Mouse (Mus musculus) heart, postnatal 36 days (tissue): Measurements from ENCODE around the gene Lamc1. TPM values are rescaled to one million over a fixed set of nuclear protein-coding genes. Genes with fewer than 3 reads are reported as not detected.
"Not testable (repeated sequence)": the region's sequence is repeated elsewhere in the genome, so short reads cannot be mapped to it uniquely, and the experiment has no call there.

ENCODE experiments used
- DNase-seq, 2 experiments: peaks; one replicate each; pipeline ENCODE4 v3.0.0; 2021 to 2022
- intact Hi-C: fragments of 180-260 bp; cut with DNase I; formaldehyde crosslinking; loops from one replicate; pipeline ENCODE4 v1.15.1; 2025
- total RNA-seq, 2 experiments: library from RNA; stranded (reverse); gene quantifications; 2 replicates each; pipeline ENCODE4 v1.2.3; 2021

The Lamc1 gene
- 100 to 1,000 TPM; 139 to 176 TPM for total RNA-seq

DNA sequence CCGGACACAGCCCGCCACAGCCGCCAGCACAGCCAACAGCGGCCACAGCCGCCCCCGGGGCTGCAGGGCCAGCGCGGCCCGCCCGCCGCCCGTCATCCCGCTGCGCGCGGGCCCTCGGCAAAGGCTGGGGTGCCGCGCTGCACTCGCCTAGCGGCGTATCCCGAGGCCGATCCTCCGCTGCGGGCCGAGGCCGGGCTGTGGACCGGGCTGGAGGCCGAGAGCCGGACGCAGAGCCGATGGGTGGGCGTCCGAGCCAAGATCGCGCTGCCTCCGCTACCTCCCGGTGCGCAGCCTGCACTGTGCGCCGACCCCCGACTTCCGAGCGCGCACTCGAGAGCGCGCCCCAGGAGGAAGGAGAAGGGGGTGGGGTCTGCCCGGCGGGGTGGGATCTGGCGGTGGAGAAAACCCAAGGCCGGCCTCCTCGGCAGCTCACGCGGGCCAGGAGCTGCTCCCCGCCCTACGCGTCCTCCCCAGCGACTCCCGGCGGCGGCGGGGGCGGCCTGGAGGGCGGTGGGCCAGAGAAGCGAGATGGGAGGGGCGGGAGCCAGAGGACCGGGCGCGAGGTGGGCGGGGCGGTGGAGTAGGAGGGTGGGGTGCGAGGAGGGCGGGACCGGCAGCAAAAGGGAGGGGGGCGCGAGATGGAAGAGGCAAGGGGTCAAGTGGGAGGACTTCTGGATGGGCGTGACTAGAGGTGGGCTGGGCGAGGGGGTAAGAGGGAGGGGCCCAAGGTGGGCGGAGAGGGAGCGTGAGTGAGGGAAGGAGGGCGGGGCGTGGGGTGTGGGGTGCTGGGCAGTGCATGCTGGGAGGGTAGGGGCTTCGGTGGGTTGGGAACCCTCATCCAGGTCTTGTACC lies at the start of gene Lamc1:
Gene Lamc1 (minus strand): TSS at position 343 of the 852 bp plus-strand sequence.
- intact Hi-C loops, result loop anchor here (1.0 to 5.0 kb wide), 4 partner anchors 13 to 230 kb away; no protein-coding TSS in a partner anchor
- peak; percentile 89 to 91 for DNase-seq

DNA sequence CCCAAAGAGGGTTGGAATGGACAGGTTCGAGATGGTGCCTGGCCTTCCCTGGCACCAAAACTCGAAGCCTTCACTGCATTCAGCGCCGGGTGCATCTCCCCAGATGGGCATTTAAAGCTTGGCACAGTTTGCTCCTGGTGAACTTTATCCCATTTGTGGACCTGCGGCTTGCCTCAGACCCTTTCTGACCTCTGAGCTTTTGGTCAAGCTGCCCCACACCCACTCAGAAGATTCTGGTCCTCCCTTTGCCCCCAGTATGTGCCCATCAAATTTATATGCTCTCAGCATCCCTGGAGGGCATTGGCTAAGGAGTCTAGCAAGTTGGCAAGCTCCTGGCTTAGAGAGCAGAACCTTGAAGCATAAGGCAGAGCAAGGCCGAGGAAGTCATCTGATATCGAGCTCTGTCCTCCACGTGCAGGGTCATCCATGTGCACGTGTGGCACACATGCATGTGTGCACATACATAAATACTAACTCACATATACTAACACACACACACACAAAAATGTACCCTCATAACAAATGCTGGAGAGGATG lies 48.2 kb upstream of the Lamc1 start:
- DNase-seq, result no peak
- intact Hi-C loops, result loop anchor here (2.0 to 10.0 kb wide), 3 partner anchors 24 to 476 kb away; partner anchors contain the start of gene Smg7

DNA sequence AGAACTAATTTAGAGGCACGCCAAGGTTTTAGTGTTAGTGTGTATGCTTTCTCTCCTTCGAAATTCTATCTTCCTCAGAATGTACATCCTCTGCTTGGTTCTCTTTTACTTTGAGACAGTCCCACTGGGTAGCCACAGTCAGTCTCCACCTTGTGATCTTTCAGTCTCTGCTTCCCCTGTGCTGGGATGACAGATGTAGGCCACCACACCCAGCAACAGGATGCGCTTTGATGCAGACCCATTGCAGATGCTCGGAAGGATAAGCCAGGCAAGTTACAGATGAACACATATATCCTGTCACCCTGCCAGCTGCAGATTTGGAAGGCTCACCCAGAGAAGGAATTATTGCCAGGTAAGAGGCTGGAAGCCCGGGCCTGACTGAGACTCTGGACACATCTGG lies 47.2 kb upstream of the Lamc1 start:
- intact Hi-C loops, result loop anchor here (2.0 to 10.0 kb wide), 4 partner anchors 23 to 585 kb away; partner anchors contain the start of gene Smg7
- no peak for DNase-seq

GRCm38 (mm10) chr1:153378587-153378986 lies 46.0 kb upstream of the Lamc1 start:
- intact Hi-C loops, result loop anchor here (10.0 kb wide), 1 partner anchor 584 kb away; no protein-coding TSS in a partner anchor
- no peak for DNase-seq

- DNase-seq, result no peak
- intact Hi-C loops, result loop anchor here (10.0 kb wide), 1 partner anchor 582 kb away; no protein-coding TSS in a partner anchor
Measured at GRCm38 (mm10) chr1:153376446-153376845, 43.9 kb upstream of the Lamc1 start.

- intact Hi-C loops, result loop anchor here (10.0 kb wide), 1 partner anchor 579 kb away; no protein-coding TSS in a partner anchor
- DNase-seq, result no peak
Measured at GRCm38 (mm10) chr1:153374136-153374535, 41.5 kb upstream of the Lamc1 start.

DNA sequence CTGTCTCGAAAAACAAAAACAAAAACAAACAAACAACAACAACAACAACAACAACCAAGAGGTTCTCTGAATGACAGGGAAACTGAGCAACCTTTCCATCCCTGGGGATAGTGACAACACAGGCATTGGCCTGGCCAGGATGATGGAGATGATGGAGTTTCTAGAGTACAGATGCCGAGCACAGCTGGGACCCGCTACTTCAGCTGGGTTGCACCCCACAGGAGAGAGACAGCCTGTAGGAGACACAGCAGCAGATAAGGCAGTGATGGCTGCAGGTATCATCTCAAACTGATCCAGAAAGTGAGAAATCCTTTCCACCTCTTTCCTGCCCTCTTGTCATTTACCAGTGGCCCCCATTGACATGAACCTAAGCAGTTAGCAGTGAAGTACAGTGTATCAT lies 39.3 kb upstream of the Lamc1 start:
- intact Hi-C loops, result loop anchor here (10.0 kb wide), 1 partner anchor 577 kb away; no protein-coding TSS in a partner anchor
- no peak for DNase-seq

DNA sequence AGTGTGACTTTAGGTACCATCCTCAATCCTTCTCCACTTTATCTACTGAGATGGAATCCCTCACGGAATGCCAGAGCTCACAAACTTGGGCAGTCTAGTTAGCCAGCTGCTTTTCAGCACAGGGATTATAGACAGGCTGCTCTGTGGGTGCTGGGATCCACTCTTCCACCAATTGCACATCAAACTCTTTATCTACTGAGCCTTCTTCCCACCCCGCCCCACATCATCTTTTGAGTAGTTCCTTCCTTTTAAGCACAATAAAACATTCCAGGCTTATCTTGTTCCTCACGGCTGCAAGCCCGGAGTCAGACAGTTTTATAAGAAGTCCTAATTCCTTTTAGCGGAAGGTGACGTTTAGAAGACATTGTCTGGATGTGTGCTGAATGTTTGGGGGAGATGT lies 36.4 kb upstream of the Lamc1 start:
- intact Hi-C loops, result loop anchor here (2.0 kb wide), 1 partner anchor 16 kb away; no protein-coding TSS in a partner anchor

DNA sequence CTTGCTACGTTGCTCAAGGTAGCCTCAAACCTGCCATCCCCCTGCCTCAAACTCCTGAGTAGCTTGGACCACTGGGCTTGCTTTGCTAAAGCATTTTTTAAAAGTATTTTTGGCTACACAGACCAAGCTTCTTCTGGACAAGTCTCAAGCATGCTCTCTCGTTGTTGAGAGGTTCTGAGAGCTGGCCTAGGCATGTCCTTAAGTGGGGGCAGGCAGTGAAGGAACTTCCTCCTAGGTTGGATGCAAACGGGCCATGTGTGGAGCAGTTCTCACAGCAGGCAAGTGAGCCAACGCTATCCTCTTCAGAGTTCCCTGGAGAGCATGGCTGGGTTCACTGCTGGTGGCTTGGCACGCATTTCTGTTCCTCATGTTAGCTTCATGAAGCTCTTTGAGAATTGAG lies 34.5 kb upstream of the Lamc1 start:
- DNase-seq, result no peak
- intact Hi-C loops, result no loop called here

More for the DNA sequence above, 36.4 kb upstream of the Lamc1 start:
- DNase-seq, result no peak

DNA sequence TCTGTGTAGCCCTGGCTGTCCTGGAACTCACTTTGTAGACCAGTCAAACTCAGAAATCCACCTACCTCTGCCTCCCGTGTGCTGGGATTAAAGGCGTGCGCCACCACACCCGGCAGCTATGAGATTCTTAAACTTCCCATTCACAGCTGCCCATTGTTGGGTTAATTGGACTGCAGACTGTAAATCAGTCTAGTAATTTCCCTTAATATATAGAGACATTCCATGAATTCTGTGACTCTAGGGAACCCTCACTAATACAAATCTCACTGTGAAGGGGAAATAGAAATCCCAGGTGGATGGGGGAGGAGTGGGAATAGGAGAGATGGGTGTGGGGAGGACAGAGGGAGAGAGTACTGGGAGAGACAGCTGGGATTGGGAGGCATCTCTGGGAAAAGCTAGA lies 29.3 kb upstream of the Lamc1 start:
- DNase-seq, result no peak
- intact Hi-C loops, result no loop called here

DNA sequence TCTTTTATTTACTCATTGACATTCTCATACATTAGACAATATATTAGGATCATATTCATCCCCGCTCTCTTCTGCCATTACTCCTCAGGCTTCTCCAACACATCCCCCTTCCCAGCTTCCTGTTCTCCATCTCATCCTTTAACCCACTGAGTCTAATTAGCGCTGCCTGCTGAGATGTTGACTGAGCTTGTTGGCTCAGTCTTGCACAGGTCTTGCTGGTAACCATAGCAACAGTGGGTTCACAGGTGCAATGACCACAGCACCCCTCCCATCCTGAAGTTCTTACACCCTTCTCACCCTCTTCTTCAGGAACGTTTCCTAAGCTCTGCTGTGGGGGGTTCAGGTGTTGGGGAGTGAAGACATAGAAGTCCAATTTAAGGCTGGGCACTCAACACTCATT lies 28.0 kb upstream of the Lamc1 start:
- DNase-seq, result no peak
- intact Hi-C loops, result no loop called here

DNA sequence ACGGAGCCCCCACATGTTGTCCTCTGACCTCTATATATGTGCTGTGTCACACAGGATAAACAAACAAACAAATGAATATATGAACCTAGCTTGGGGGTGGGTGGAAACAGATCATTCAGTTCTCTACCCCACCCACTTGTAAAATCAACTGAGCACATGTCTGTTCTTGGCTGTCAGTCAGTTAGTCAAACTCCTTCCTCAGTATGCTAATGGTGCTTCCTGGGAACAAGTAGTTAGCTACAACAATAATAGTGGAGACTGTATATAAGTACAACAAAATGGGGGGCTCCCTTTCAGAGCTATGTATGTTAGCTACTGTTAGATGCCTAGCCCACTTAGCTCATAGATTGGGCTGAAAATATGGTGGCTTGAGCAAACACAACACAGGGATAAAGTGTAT lies 24.6 kb upstream of the Lamc1 start:
- intact Hi-C loops, result loop anchor here (2.0 kb wide), 1 partner anchor 24 kb away; no protein-coding TSS in a partner anchor
- DNase-seq, result no peak

GRCm38 (mm10) chr1:153354466-153354865 lies 21.9 kb upstream of the Lamc1 start:
- intact Hi-C loops, result no loop called here
- no peak for DNase-seq

- intact Hi-C loops, result no loop called here
- peak; percentile 44 to 64 for DNase-seq
Measured at GRCm38 (mm10) chr1:153353736-153354430, 21.3 kb upstream of the Lamc1 start.

- intact Hi-C loops, result no loop called here
- no peak for DNase-seq
Measured at GRCm38 (mm10) chr1:153351034-153351433, 18.4 kb upstream of the Lamc1 start.

GRCm38 (mm10) chr1:153347726-153348125 lies 15.1 kb upstream of the Lamc1 start:
- DNase-seq, result no peak
- intact Hi-C loops, result loop anchor here (2.0 kb wide), 1 partner anchor 13 kb away; no protein-coding TSS in a partner anchor

GRCm38 (mm10) chr1:153347040-153347439 lies 14.5 kb upstream of the Lamc1 start:
- DNase-seq, result no peak
- intact Hi-C loops, result no loop called here

DNA sequence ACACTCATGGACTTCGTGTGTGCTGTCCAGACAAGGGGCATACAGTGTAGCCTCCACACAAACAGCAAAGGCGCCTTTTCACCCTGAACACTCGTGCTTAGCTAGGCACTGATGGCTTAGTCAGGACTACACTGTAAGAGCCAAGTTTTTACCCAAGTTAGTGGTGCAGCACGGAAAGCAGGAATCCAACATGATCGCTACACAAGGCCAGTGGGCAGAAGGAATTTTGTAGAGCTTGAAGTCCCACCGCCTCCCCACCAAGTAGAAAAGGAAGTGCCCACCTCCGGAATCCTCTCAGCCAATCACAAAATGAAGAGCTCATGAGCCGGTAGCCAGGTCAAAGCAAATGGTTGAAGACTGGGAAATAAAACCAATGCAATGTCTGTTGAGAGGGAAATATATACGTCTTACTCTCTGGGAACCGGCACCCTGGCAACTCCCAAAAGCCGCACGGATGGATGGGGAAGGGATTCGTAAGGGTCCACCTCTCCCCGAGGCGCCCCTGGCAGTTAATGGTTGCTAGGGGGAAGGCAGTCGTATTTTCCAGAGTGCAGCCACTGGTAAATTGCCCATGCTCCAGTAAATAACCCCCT lies 13.2 kb upstream of the Lamc1 start:
- intact Hi-C loops, result no loop called here
- DNase-seq, result no peak

- no peak for DNase-seq
- intact Hi-C loops, result no loop called here
Measured at GRCm38 (mm10) chr1:153345002-153345401, 12.4 kb upstream of the Lamc1 start.

DNA sequence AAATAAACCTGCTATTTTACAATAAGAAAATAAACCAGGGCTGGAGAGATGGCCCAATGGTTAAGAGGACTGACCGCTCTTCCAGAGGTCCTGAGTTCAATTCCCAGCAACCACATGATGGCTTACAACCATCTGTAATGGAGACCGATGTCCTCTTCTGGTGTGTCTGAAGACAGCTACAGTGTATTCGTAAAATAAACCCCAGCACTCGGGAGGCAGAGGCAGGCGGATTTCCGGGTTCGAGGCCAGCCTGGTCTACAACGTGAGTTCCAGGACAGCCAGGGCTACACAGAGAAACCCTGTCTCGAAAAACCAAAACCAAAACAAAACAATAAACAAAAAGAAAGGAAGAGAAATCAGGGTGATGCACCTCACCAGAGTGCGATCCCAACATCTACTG lies 2.9 kb upstream of the Lamc1 start:
- intact Hi-C loops, result loop anchor here (2.0 kb wide), 1 partner anchor 13 kb away; no protein-coding TSS in a partner anchor
- not testable (repeated sequence) for DNase-seq
